Mouse (Mus musculus): ENCODE data around the gene Ddn.
"Not testable (repeated sequence)": the region's sequence is repeated elsewhere in the genome, so short reads cannot be mapped to it uniquely, and the experiment has no call there.

Ddn gene

DNA sequence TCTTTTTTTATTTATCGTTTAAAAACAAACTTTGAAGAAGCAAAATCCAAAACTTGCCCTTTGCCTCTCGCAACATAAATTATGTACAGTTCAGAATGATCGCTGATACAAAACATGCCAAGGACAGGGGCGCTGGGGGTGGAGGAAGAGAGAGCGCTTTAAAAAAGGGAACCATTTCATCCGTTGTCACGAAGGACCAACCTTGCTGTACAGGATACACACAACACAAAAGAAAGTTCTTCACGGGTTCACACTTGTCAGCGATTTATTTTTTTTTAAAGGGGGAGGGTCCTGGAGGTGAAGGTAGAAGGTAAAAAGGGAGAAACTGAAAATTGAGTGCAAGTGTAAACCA is 22.4 kb upstream of the Ddn start:
- no peak for DNase-seq (ENCODE audit: low spot score in 2 of 2)

DNA sequence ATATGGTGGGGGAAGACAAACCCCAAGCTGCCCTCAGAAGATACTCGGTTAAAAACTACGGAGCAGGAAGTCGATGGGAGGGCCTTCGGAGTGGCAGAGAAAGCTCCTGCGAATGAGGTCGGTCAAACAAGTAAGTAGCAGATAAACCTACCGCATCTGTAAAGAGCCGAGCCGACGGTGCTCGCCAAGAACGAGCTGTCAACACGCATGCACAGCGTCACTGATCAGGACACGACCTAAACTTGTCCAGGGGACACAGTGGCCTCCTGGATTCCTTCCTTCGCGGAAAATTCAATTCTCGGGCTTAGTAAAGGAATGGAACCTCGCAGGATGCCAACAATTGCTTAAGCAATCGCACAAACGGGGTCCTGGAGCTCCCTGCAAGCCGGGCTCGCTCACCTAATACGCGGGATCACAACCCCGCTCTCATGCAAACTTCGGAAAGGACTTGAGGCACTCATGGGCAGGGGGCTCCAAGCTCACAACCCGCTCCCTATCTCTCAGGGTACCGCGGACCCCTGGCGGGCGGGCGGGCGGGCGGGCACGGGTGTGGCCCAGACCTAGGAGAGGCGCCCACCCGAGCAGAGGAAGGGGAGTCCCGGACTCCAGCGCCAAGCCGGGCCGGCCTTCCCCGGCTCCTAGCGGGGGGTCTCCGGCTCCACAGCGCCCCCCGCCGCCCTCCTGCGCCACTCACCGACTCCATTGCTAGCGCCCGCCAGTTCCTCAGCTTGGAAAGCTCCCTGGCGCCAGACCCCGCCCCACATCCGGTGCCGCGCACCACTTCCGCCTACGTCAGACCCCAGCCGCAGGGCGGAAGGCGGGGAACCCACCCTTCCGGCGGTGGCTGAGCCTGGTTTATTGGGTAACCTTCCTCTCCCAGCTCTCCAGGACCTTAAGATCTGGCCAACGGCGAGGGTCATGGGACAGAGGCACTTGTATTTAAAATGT is 21.7 kb upstream of the Ddn start, which contains the start of gene Prkag1:
Prkag1 (minus strand) TSS at position 786 of the 948 bp plus-strand sequence.
- DNase-seq (ENCODE audit: low spot score in 2 of 2), result peak; percentile 96 to 97

DNA sequence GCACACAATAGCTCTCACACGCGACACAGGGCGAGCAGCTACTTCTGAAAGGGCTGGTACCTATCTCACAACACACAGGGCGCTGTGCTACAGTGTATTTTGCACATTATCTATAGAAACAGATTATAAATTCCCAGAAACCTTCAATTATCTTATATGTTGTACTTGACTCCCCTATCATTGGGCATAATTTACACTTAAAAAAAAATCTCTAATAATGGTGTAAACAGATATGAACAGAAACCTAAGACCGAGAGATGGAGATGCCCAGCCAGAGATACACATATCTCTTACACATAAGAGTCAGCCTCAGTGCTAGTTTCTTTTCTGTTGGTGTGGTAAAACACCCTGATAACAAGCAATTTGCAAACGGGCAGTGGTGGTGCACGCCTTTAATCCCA is 18.3 kb upstream of the Ddn start:
- no peak for DNase-seq (ENCODE audit: low spot score in 2 of 2)

- no peak for DNase-seq (ENCODE audit: low spot score in 2 of 2)
These were observed 14.1 kb upstream of the Ddn start for GRCm38 (mm10) chr15:98823434-98823833.

DNA sequence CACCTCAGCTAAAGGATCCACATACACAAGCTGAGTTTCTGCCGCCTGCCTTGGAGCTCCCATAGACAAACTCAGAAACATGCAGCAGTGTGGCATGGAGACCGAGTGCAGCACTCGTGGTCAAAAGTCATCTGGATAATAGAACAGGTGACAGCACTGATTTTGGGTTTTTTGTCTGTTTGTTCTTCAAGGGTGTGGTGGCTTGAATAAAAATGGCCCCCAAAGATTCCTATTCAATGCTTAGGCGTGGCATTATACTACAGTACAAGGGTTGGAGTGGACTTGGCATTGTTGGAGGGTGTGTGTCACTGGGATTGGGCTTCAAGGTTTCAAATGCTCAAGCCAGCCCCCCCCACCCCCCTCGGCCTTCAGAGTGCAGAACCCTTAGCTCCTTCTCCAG is 12.9 kb upstream of the Ddn start:
- no peak for DNase-seq (ENCODE audit: low spot score in 2 of 2)

GRCm38 (mm10) chr15:98821403-98821802 is 12.1 kb upstream of the Ddn start:
- DNase-seq (ENCODE audit: low spot score in 2 of 2), result no peak

- no peak for DNase-seq (ENCODE audit: low spot score in 2 of 2)
These were observed 11.6 kb upstream of the Ddn start for GRCm38 (mm10) chr15:98820937-98821336.

- DNase-seq (ENCODE audit: low spot score in 2 of 2), result no peak
These were observed 8.9 kb upstream of the Ddn start for GRCm38 (mm10) chr15:98818171-98818570.

DNA sequence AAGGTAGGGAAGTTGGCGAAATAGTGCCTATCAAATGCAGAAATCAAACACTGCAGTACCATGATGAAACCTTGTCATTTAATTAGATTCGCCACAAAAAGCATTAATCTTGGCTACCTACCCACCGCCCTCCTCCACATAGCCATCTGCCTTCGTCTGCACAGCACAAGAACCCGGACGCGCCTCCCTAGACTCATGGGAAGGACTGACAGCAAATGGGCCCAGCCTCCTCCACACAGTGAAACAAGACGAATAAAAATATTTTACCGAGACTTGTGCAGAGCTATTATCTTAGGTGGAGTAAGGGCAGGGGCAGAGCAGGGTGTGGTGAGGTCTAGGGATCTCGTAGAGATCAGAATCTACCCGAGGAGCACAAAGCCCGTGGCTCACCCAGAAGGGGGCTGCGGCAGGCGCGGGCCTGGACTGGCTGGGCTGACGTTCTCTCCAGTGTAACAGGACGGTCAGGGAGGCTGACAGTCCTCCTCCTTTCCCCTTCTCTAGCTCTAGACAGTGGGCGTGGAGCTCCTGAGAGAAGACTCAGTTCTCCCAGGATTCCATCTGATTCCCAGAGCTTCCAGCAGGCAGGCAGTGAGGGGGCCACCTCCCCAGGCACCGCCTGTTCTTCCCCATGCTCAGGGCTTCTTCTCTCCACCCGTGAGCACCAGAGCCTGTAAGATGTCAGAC is 3.6 kb upstream of the Ddn start:
- DNase-seq (ENCODE audit: low spot score in 2 of 2), result no peak

GRCm38 (mm10) chr15:98810212-98810611 is 922 bp upstream of the Ddn start:
- not testable (repeated sequence) for DNase-seq (ENCODE audit: low spot score in 2 of 2)

DNA sequence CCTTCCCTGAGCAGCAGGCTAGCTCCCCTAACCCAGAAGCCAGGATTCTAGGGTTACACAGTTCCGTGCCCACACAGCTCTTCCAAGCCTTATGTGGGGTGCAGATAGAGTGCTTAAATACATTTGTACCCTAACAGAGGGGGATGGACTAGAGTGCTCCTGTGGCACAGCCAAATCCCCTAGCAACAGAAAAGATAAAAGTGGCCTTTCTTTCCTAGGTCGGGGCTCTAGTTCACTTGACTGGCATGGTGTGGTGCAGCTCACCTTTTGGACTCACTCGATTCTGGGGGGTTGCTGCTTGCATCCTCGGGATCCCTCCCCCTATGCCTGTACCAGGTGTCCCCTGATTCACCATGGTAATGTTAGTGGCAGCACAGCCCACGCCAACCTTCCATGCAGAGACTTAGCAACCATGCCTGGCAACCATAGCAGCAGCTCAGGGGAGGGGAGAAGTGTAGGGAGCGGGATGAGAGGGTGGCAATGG is 597 bp downstream of the Ddn start:
- no peak for DNase-seq (ENCODE audit: low spot score in 2 of 2)

DNA sequence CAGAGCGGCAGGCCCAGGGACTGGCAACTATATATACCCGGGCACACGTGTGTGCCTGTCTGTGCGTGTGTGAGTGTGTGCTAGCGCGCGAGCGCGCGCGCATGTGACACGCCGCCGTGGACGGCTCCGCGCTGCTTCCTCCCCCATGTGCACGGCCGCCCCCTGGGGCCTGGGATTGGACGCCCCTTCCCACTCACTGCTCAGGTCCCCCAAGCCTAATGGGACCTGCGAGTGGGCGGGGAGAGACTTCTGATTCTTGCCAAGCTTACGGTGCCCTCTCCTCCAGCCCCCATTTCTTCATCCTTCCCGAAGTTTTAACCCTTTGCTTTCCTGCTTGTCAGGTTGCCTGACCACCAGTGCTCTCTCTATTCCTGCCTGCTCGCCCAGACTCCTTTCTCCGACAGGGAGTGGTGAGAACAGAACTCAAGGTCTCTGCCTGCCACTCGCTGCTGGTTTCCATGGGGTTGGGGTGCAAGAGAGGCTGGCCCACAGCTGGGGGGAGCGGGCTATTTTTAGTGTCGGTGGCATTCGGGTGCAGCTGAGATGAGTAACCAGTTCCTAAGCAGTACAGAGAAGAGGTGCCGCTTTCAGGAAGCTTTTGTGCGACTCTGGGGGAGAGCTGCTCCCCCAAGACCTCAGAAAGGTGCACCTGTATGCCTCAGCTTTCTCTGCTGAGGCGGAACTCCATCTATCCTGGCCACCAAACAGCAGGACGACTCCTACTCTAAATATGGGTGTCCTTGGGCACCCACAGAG is 1.2 kb downstream of the Ddn start:
- DNase-seq (ENCODE audit: low spot score in 2 of 2), result no peak

DNA sequence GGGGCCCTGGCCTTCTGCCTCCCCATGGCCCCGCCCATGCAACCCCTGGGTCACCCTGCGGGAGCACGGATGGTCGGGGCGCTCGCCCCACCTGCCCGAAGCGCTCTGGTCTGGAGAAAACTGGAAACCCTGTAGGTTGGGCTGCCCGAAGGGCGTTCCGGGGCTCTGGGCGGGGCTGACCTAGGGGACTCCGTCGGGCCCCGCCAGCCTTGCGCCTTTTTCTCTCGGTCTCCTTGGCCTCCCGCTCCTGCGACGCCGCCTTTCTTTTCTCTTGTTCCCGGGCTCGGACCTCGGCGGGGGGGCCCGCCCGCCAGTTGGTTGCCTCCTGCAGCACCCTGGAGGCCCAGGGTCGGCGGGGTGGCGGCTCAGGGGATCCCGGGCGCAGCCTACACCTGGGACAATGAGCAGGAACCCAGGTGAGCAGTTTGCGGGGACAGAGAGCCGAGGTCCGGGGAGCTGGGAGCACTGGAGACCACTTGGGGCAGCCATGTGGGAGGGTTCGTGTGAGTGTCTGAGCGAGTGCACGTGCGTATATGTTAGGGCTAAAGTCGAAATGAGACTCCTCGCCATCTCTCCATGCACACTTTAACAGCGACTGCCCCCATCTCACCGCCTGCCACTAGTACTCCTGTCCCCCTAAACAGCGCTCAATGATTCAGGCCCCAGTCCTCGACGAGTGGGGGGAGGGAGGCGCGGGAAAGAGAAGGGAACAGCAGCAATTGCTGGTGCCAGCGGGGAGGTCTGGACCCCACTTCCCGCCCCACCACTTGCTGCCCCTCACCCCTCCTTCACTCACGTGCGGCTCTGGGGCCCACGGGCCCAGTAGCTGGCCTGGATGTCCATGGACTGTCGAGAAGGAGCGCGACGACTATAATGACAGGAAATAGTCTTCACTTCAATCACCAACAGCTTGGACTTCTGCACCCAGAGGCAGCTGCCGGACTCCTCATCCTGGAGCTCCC is 2.2 kb downstream of the Ddn start:
- DNase-seq (ENCODE audit: low spot score in 2 of 2), result no peak

- no peak for DNase-seq (ENCODE audit: low spot score in 2 of 2)
These were observed 3.0 kb downstream of the Ddn start for GRCm38 (mm10) chr15:98806071-98806808.

GRCm38 (mm10) chr15:98805324-98806040 is 3.8 kb downstream of the Ddn start:
- DNase-seq (ENCODE audit: low spot score in 2 of 2), result peak in 1 of 2 experiments; percentile 39

- peak; percentile 46 to 59 for DNase-seq (ENCODE audit: low spot score in 2 of 2)
These were observed 5.2 kb downstream of the Ddn start for GRCm38 (mm10) chr15:98804054-98804453.

DNA sequence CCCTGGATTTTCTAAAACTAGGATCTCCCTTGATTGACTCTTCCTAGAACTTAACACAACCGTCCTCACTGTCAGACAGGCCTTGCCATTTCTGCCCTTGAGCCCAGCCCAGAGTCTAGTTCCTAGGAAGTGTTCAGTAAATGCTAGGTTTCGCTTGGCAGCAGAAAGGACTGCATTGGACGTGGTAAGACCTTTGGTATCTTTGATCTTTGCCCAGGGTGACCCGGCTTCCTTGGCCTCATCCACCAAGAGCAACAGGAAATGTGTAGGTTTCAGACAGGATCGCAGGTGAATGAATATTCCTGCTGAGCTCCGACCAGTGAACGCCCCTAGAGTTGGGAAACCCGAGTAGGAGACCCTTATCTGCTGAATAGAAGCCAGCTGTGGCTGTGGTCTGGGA is 6.4 kb downstream of the Ddn start:
- DNase-seq (ENCODE audit: low spot score in 2 of 2), result no peak

- peak; percentile 37 to 45 for DNase-seq (ENCODE audit: low spot score in 2 of 2)
These were observed 9.9 kb downstream of the Ddn start for GRCm38 (mm10) chr15:98799396-98799795.

- DNase-seq (ENCODE audit: low spot score in 2 of 2), result no peak
These were observed 10.4 kb downstream of the Ddn start for GRCm38 (mm10) chr15:98798903-98799302.

Measured in spleen, postnatal 36 days (tissue).